Mouse (Mus musculus) adrenal gland, adult (tissue): ENCODE measurements at regions not wholly inside any gene's neighbourhood (a gene's known extent, or its start where the extent isn't known, plus 50 kb on each side); places are given as distances from the start of the nearest gene placed in this dataset.

ENCODE experiments used
- DNase-seq, 2 experiments: peaks; one replicate each; pipeline ENCODE4 v3.0.0; 2022 to 2023; ENCODE audit warnings: low spot score in 1 of 2; ENCODE audit not compliant: inconsistent age in 2 of 2

DNA sequence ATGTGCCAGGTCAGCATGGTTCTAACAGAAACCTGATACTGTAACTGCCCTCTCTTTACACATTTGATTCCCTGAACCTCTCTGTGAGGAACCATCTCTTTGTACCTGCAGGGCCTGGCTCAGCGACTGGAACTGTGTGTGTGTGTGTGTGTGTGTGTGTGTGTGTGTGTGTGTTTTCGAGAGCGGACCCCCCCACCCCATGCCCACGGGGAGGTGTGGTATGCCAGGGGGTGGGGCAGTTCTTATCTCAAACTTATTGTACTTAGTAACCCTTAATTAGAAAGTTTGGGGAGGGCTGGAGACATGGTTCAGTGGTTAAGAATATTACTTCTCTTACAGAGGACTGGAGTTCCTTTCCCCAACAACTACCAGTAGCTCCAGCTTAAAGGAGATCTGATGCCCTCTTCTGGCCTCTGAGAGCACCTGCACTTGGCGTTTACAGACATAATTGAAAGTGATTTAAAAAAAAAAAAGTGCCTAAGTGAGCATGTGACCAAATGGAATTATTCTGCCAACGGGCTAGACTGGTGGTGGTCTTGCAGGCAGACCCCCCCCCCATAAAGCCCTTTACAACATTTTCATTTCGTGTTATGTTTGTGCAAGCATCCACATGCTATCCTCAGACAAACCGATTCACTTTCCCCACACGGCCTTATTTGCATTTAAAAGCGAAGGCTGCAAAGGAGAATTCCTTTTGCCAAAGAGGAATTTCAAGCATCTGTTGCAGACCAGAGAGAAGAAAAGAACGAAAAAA, 77.7 kb upstream of the Med14 start:
- peak; percentile 24 to 78 for DNase-seq

DNA sequence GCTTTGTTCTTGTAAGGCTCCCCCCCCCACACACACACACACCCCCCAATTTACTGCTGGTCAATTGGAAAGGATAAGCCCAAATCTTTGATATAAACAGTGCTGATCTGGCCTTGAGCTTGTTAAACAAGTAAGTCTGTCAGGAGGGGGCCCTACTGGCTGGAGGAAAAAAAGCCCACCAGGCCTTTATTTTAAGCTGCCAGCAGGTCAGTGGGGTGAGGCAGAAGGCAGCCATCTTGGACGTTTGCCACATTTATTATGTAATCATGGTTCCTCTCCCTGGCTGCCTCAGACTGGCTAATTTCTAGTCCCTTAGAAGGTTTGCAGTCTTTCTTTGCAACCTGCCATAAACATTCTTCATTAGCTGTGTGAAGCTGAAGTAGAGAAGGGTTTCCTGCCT, 75.9 kb upstream of the Med14 start:
- DNase-seq, result peak; percentile 12 to 66

DNA sequence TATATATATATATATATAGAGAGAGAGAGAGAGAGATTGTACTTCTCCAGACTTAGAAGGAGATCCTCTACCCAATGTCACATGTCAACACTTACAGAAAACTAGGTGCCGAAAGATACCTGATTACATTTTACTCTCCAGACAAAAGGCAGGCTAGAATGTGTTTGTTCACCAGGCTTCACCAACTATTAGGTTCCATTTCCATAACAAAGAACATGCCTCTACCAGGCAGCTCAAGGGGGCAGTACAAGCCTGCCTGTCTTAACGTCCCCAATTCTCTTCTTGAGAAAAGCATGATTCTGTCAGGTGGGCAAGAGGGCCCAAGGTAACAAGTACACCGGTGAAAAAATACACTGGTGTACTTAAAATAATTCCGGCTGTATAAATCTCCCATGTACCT, 72.8 kb upstream of the Med14 start:
- no peak for DNase-seq

DNA sequence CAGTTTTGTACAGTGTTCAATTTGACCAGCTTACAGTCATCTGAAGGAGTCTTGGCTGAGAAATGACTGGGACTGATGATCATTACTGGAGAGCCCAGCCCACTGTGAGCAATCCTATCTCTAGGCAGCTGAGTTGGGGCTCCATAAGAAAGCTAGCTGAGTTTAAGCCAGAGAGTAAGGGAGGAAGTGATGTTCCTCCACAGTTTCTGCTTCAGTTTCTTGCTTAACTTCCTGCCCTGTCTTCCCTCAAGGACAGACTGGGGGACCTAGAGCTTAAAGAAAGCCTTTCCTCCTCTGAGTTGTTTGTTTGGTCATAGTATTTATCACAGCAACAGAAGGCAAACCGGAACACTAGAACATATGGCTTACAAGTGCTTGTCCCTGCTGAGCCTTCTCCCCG, 70.8 kb upstream of the Med14 start:
- DNase-seq, result no peak

DNA sequence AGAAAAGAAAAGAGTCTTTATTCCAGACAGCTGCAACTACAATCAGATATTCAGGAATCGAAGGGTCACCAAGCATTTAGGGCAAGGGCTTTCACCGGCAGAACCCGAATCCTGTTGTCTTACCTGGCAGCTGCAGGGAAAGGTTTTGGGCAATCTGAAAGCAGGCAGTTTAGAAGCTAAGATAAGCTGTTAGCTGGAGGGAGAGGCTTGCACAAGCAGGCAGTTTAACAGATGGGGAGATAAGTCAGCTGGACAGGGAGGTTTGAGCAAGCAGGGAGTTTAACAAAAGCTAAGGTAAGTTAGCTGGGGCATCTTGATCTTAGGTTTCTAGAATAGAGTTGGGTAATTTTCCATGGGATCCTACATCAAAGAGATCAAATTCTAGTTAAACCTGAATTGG, 67.3 kb upstream of the Med14 start:
- DNase-seq, result peak in 1 of 2 experiments; percentile 15

DNA sequence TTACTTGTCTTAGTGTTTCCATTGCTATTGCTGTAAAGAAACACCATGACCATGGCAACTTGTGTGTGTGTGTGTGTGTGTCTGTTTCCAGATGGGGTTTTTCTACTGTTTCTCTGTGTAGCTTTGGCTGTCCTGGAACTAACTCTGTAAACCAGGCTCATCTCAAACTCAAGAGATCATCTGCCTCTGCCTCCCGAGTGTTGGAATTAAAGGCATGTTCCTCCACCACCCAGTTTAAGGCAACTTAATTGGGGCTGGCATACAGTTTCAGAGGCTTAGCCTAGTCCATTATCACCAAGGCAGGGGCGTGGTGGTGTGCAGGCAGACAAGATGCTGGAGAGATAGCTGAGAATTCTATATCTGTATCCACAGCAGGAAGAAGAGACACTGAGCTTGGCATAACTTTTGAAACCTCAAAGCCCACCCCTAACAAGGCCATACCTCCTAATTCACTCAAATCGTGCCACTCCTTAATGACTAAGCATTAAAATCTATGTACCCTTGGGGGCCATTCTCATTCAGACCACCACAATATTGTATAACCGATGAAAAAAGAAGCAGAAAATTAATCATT, 65.5 kb upstream of the Med14 start:
- no peak for DNase-seq

DNA sequence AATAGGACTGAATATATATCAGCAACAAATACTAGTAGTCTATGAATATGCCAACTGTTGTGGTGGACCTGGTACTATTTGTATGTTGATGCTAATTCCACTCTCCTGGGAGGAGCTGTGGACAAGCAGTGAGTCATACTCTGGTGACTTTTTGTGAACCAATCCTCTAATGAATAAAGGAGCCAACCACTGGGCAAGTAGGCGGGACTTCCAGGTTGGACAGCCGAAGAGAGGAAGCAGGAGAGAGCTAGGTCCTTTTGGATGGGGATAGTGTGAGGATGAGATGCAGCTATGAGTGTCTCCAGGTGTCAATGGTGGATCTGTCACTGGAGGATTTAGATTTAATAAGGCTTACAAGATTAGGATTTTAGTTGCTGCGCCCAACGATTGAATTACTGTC, 64.8 kb upstream of the Med14 start:
- DNase-seq, result no peak

DNA sequence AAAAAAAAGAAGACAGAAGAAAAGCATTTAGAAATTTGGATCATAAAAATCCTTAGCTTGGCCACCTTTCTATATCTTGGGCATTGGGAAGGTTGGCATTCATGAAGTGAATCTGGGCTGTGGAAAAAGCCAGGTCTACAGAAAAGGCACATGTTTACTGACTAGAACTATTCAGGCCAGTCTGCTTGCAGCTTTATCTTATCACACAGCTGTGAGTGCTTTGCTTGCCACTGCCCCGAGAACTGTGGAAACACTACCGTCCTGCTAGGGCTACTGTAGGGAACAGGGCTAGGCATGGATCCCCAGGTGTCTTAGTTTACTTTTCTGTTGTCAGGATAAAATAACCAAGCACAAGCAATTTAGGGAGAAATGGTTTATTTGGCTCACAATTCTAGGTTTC, 63.4 kb upstream of the Med14 start:
- DNase-seq, result no peak

DNA sequence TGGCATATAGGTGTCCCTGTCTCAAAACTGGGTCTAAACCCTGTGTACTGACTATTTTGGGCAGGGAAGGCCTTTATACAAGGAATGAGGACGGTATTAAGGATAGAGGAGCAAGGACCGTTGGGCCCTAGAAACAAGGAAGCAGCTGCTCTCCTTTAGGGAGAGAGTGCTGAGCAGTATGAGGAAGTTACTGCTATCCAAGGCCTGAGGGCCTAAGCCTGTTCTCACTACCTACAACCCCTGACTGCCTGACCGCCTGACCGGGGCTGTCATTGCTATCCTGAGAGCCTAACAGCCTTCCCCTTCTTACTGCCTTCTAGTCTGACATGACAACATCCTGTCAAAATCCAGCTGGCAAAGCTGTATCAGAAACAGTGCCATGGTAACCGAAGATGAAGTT, 62.6 kb upstream of the Med14 start:
- DNase-seq, result no peak

DNA sequence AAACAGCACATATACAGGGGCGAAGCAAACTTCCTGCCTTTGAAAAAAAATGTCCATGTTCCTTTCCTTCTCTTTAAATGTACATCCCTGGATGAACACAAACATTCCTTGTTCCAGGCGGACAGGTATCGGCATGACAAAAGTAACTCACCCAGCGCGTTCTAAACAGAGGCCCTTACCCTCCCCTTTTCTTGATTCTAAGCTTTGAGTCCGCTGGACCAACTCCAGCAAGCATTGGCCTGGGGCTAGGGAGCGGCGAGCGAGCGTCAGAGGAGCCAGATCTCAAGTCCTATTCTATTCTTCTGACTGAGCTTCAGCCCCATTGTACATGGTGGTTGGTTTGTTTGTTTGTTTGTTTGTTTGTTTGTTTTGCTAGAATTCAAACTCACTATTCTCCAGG, 60.9 kb upstream of the Med14 start:
- DNase-seq, result no peak

DNA sequence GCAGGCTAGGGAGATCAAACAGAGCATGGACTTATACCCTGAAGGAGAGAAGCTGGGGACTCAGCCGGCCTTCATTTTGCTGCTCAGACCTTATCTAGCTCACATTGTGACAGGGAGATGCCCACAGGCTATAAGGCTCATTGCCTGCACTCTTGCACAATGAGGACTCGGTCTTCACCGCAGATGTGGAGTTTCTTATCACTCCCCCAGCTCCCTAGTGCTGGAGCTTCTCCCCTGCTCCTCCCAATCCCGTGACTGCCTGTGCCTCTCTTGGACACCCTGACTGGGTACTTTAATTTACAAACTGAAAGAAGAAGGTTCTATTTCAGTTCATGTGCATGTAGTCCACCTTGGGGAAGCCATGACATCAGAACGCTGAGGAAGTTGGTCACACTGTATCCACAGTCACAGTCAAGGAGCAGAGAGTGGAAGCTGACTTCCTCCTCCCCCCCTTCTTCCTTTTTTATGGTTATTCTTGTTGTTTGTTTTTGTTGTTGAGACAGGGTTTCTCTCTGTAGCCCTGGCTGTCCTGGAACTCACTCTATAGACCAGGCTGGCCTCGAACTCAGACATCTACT, 51.3 kb upstream of the Med14 start:
- no peak for DNase-seq
